Mouse (Mus musculus) layer of hippocampus, adult 2 months (tissue): ENCODE measurements at regions not wholly inside any gene's neighbourhood (a gene's known extent, or its start where the extent isn't known, plus 50 kb on each side); places are given as distances from the start of the nearest gene placed in this dataset.

ENCODE experiments used
- DNase-seq, 2 experiments: peaks; one replicate each; pipeline ENCODE4 v3.0.0; 2022; ENCODE audit warnings: low spot score in 2 of 2
- H3K27ac ChIP-seq: fragments of 200-600 bp; 2 replicates; pipeline ENCODE4 v1.8.1; 2022
- H3K4me3 ChIP-seq: fragments of 200-600 bp; 2 replicates; pipeline ENCODE4 v1.8.1; 2022; ENCODE audit warnings: mild to moderate bottlenecking
- CTCF ChIP-seq: fragments of 200-600 bp; conservative IDR thresholded peaks from 2 replicates; pipeline ENCODE4 v1.8.1; 2022; ENCODE audit warnings: antibody characterized with exemption, mild to moderate bottlenecking, moderate library complexity

- no peak for DNase-seq
- TF ChIP-seq CTCF, result no peak
- Histone ChIP-seq H3K4me3 (no peak overlapping the region), H3K27ac (no peak overlapping the region)
Observed at GRCm38 (mm10) chr7:93136061-93136460, 56.4 kb downstream of the Fam181b start.

- peak; percentile 36 for TF ChIP-seq CTCF
- no peak for DNase-seq
- no peak overlapping the region for H3K27ac ChIP-seq
- no peak overlapping the region for H3K4me3 ChIP-seq
Observed at GRCm38 (mm10) chr7:93147379-93147778, 67.7 kb downstream of the Fam181b start.

GRCm38 (mm10) chr7:93151321-93151720, 71.7 kb downstream of the Fam181b start:
- no peak for DNase-seq
- no peak overlapping the region for H3K4me3 ChIP-seq
- no peak overlapping the region for H3K27ac ChIP-seq
- TF ChIP-seq CTCF, result no peak

GRCm38 (mm10) chr7:93197106-93197505, 117.4 kb downstream of the Fam181b start:
- no peak for TF ChIP-seq CTCF
- Histone ChIP-seq H3K4me3 (no peak overlapping the region), H3K27ac (peak overlapping the region; percentile 14; the same call in 1 of the 2 replicates)
- peak in 1 of 2 experiments; percentile 3 for DNase-seq
